Mouse (Mus musculus) liver, embryonic 11.5 days (tissue): ENCODE measurements around the gene Slc39a1. TPM values are rescaled to one million over a fixed set of nuclear protein-coding genes. Genes with fewer than 3 reads are reported as not detected.

Experiments
- ATAC-seq: fragments of 200-750 bp; cut with Nextera tagmentation; replicated peaks from 2 replicates; pipeline ENCODE4 v1.8.0; 2017; ENCODE audit warnings: moderate number of reproducible peaks, mild to moderate bottlenecking, moderate TSS enrichment, moderate library complexity; ENCODE audit not compliant: low FRiP score
- DNase-seq: peaks from one replicate; pipeline ENCODE4 v3.0.0-alpha.2; 2017; ENCODE audit warnings: low spot score
- H3K27ac ChIP-seq: fragments of 300-500 bp; sonication (generic); 2 replicates; pipeline ENCODE4 v1.5.1; 2014; ENCODE audit warnings: mild to moderate bottlenecking, low read depth, low read length, control low read depth
- H3K27me3 ChIP-seq: fragments of 300-500 bp; sonication (generic); replicated peaks from 2 replicates; pipeline ENCODE4 v1.6.1; 2014; ENCODE audit warnings: low read length, mixed read lengths; ENCODE audit not compliant: control insufficient read depth, insufficient read depth
- H3K36me3 ChIP-seq: fragments of 300-500 bp; sonication (generic); 2 replicates; pipeline ENCODE4 v1.6.1; 2014; ENCODE audit warnings: mild to moderate bottlenecking, low read length, moderate library complexity, mixed read lengths; ENCODE audit not compliant: control insufficient read depth, insufficient read depth
- H3K4me1 ChIP-seq: fragments of 300-500 bp; sonication (generic); replicated peaks from 2 replicates; pipeline ENCODE4 v1.6.1; 2014; ENCODE audit warnings: low read length, mixed read lengths; ENCODE audit not compliant: control insufficient read depth, insufficient read depth
- H3K4me2 ChIP-seq: fragments of 300-500 bp; sonication (generic); 2 replicates; pipeline ENCODE4 v1.6.1; 2014; ENCODE audit warnings: mild to moderate bottlenecking, control low read depth, moderate library complexity
- H3K4me3 ChIP-seq: fragments of 300-500 bp; sonication (generic); 2 replicates; pipeline ENCODE4 v1.5.1; 2014; ENCODE audit warnings: low read depth, low read length, control low read depth
- H3K9ac ChIP-seq: fragments of 300-500 bp; sonication (generic); 2 replicates; pipeline ENCODE4 v1.6.1; 2014; ENCODE audit warnings: low read depth, low read length, control low read depth
- H3K9me3 ChIP-seq: fragments of 300-500 bp; sonication (generic); 2 replicates; pipeline ENCODE4 v1.6.1; 2016; ENCODE audit warnings: low read length, inconsistent platforms, mixed read lengths; ENCODE audit not compliant: control insufficient read depth
- WGBS: fragments of 180-500 bp; shearing (Covaris S2); extraction: QIAGEN DNeasy Blood & Tissue Kit; methylation state at CpG from one replicate; pipeline ENCODE4 v1.1.7; 2014; 5-methylcytosine and 5-hydroxymethylcytosine counted together
- polyA plus RNA-seq: library from polyadenylated mRNA; unstranded; fragments of >200 nt; fragmentation: Nextera tagmentation; extraction: Ambion mirVana; gene quantifications from 2 replicates; pipeline ENCODE4 v1.2.1, GENCODE M21; 2014

Gene Slc39a1
- polyA plus RNA-seq, 1 experiment from 2014 or later = 57.5 TPM

DNA sequence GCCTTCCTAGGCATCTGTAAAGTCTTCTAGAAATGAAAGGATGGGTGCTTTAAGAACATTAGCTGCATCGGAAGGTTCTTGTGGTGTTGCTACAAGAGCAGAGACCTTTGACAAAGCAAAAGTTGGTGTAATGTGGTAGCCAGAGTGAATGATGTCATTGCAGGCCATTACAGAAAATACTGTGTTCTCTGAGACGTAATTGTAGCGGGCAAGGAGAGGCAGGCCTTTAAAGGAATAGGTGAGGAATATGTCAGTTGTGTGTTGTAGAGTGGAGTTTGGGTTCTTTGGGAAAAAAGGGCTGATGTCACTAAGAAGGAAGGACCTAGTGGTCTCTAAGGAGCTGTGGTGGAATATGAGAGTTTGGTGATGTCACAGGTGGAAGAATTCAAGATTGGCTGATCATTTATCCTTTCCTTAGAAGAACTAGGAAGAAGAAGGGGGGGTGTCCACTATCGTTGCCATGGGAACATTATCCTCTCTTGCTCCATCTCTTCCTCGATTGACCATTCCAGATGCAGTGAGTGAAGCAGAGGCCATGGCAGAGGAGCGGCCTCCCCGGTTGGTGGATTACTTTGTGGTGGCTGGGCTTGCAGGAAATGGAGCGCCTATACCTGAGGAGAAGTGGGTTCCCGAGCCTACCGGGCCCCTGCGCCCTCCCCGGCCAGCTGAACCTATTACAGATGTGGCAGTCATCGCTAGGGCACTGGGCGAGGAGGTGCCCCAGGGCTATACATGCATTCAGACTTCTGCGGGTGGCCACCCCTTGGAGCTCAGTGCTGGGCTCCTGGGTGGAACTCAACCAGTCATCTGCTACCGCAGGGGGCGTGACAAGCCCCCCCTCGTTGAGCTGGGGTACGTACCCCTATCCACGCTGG lies 19.2 kb downstream of the Slc39a1 start:
- no peaks in the 10 kb centered on the region for H3K27me3 ChIP-seq
- H3K9me3 ChIP-seq = no peaks in the 10 kb centered on the region
- H3K4me1 ChIP-seq = peaks cover 25% of the 10 kb centered on the region
- no peak for DNase-seq
- peak overlapping the region; percentile 74 for H3K4me3 ChIP-seq
- H3K4me2 ChIP-seq = peak overlapping the region; percentile 96
- H3K27ac ChIP-seq = peak overlapping the region; percentile 94
- ATAC-seq = no peak
- H3K36me3 ChIP-seq = peaks cover 11% of the 10 kb centered on the region
- WGBS = 88% methylated on average over 20 of the region's 20 CpGs
- H3K9ac ChIP-seq = peak overlapping the region; percentile 91

DNA sequence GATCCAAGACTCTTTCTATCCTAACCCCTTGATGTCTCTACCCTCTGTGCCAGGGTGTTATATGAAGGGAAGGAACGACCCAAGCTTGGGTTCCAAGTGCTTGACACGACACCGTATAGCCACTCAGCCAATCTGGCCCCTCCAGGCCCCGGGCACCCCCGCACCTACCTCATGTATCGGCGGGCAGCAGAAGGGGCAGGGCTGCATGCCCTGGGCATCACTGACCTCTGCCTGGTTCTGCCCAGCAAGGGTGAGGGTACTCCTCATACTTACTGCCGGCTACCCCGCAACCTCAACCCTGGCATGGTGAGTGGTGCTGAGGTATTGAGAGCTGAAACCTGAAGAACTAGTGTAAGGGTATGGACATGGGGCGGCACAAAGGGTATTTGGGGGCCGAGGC lies 20.2 kb downstream of the Slc39a1 start:
- H3K36me3 ChIP-seq = peaks cover 12% of the 10 kb centered on the region
- no peak overlapping the region for H3K4me2 ChIP-seq
- WGBS = 95% methylated on average over 11 of the region's 11 CpGs
- no peak overlapping the region for H3K9ac ChIP-seq
- peaks cover 25% of the 10 kb centered on the region for H3K4me1 ChIP-seq
- no peak for ATAC-seq
- no peaks in the 10 kb centered on the region for H3K9me3 ChIP-seq
- no peak overlapping the region for H3K27ac ChIP-seq
- no peak overlapping the region for H3K4me3 ChIP-seq
- no peak for DNase-seq
- H3K27me3 ChIP-seq = no peaks in the 10 kb centered on the region

DNA sequence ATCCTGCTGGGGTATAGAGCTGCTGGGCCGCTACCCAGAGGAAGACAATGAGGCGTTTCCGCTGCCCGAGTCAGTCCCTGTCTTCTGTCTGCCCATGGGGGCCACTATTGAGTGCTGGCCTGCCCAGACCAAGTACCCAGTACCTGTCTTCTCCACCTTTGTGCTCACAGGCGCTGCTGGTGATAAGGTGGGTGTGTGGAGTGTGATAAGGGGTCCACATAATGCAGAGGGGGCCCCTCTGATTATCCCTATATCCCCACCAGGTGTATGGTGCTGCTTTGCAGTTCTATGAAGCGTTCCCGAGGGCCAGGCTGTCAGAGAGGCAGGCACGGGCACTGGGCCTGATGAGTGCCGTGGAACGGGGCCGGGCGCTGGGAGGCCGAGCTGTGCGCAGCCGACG lies 21.0 kb downstream of the Slc39a1 start:
- ATAC-seq (no peak), DNase-seq (no peak)
- peaks cover 25% of the 10 kb centered on the region for H3K4me1 ChIP-seq
- 91% methylated on average over 16 of the region's 16 CpGs for WGBS
- no peak overlapping the region for H3K4me2 ChIP-seq
- H3K9ac ChIP-seq = no peak overlapping the region
- H3K27ac ChIP-seq = no peak overlapping the region
- peaks cover 10% of the 10 kb centered on the region for H3K36me3 ChIP-seq
- H3K4me3 ChIP-seq = no peak overlapping the region
- no peaks in the 10 kb centered on the region for H3K9me3 ChIP-seq
- H3K27me3 ChIP-seq = no peaks in the 10 kb centered on the region

DNA sequence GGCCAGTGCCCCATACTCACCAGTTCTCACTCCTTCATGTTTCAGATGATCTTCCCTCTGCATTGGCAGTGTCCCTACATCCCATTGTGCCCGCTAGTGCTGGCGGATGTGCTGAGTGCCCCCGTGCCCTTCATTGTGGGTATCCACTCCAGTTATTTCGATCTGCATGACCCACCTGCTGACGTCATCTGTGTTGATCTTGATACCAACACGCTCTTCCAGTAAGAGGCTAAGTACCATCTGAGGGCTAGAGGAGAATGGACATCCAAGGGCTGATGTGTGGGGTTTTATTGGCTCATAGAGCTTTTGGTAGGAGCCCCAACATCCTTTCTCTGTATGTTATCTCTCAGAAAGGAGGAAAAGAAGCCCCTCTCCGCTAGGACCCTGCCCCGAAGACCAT lies 22.8 kb downstream of the Slc39a1 start:
- 96% methylated on average over 8 of the region's 8 CpGs for WGBS
- DNase-seq (no peak), ATAC-seq (no peak)
- Histone ChIP-seq H3K27ac (no peak overlapping the region), H3K4me3 (no peak overlapping the region), H3K9me3 (no peaks in the 10 kb centered on the region), H3K36me3 (peaks cover 10% of the 10 kb centered on the region), H3K4me1 (peaks cover 19% of the 10 kb centered on the region), H3K27me3 (no peaks in the 10 kb centered on the region), H3K9ac (no peak overlapping the region), H3K4me2 (no peak overlapping the region)

DNA sequence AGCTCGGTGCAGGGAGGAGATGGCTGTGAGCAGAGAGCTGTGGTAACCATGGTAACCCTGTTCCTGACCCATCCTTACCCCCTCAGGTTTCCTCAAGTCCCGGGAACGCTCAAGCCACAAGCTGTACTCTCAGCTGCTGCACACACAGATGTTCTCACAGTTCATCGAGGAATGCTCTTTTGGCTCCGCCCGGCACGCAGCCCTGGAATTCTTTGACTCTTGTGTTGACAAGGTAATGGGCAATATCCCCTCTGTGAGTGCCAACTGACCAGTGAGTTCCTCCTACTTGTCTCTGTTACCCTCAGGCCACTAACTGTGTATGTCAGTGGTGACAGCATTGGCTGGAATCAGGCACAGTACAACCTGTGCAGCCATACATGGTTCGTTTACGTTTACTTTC lies 24.2 kb downstream of the Slc39a1 start:
- H3K36me3 ChIP-seq = peaks cover 10% of the 10 kb centered on the region
- no peaks in the 10 kb centered on the region for H3K27me3 ChIP-seq
- 83% methylated on average over 9 of the region's 9 CpGs for WGBS
- H3K4me1 ChIP-seq = peaks cover 8% of the 10 kb centered on the region; the same call in 1 of the 2 replicates
- H3K4me2 ChIP-seq = no peak overlapping the region
- no peak overlapping the region for H3K9ac ChIP-seq
- H3K27ac ChIP-seq = no peak overlapping the region
- DNase-seq = no peak
- no peaks in the 10 kb centered on the region for H3K9me3 ChIP-seq
- ATAC-seq = no peak
- no peak overlapping the region for H3K4me3 ChIP-seq

DNA sequence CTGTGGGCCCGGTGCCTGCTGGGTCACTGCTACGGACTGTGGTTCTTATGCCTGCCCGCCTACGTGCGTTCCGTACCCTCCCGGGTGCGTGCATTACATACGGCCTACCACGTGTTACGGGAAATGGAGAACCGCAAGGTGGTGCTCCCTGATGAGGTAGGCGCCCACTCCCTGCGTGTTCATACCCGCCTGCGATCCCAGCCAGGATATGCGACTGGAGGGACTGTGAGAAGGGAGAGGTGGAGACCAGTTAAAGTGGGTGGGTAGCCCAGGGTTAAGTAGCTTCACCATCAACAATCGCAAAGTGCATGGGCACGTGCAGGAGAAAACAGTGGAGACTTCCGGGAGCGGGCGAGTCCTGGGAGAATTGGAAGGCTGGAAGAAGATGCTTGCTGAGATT lies 25.9 kb downstream of the Slc39a1 start:
- DNase-seq (no peak), ATAC-seq (no peak)
- Histone ChIP-seq H3K9ac (no peak overlapping the region), H3K27ac (no peak overlapping the region), H3K36me3 (peaks cover 13% of the 10 kb centered on the region), H3K4me1 (peaks cover 3% of the 10 kb centered on the region), H3K4me3 (no peak overlapping the region), H3K4me2 (no peak overlapping the region), H3K9me3 (no peaks in the 10 kb centered on the region), H3K27me3 (no peaks in the 10 kb centered on the region)
- 94% methylated on average over 22 of the region's 22 CpGs for WGBS

DNA sequence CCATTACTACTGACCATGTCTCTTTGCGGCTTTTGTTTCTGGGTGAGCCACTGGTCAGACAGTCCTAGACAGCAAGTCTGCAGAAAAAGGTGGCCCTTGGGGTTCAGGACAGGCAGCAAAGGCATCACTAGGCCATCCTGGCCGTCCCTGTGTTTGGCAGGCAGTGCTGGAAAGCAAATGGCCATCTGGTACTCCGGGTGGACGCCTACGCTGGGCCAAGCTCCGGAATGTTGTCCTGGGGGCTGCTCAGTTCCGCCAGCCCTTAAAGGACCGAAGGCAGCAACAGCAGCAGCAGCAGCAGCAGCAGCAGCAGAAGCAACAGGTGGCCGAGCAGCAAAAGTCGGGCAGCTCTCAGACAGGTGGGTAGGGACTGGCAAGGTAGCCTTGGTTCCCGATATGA lies 27.3 kb downstream of the Slc39a1 start:
- H3K36me3 ChIP-seq = peaks cover 22% of the 10 kb centered on the region
- H3K9me3 ChIP-seq = no peaks in the 10 kb centered on the region
- H3K4me3 ChIP-seq = no peak overlapping the region
- no peak overlapping the region for H3K9ac ChIP-seq
- H3K4me1 ChIP-seq = no peaks in the 10 kb centered on the region; the same call in 1 of the 2 replicates
- H3K4me2 ChIP-seq = no peak overlapping the region
- WGBS = 92% methylated on average over 11 of the region's 11 CpGs
- H3K27ac ChIP-seq = no peak overlapping the region
- H3K27me3 ChIP-seq = no peaks in the 10 kb centered on the region
- ATAC-seq = no peak
- DNase-seq = no peak

DNA sequence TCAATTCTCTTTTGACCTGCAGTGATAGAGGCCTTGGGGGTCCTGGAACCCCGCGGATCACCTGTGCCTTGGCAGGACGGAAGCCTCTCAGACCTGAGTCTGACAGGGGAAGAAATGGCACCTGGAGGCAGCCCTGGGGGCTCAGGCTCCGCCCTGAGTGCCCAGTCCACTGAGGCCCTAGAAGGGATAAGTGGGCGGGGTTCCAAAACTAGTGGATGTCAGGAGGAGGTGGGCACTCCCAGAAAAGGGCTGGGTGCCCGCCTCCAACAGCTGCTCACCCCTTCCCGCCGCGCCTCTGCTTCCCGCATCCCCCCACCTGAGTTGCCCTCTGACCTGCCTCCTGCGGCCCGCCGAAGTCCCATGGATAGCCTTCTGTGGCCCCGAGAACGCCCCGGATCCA lies 28.9 kb downstream of the Slc39a1 start:
- ATAC-seq = no peak
- Histone ChIP-seq H3K36me3 (peaks cover 19% of the 10 kb centered on the region), H3K4me2 (peak overlapping the region; percentile 2; the same call in 1 of the 2 replicates), H3K27me3 (no peaks in the 10 kb centered on the region), H3K4me1 (no peaks in the 10 kb centered on the region; the same call in 1 of the 2 replicates), H3K4me3 (no peak overlapping the region), H3K9ac (no peak overlapping the region), H3K27ac (no peak overlapping the region), H3K9me3 (no peaks in the 10 kb centered on the region)
- WGBS = 57% methylated on average over 16 of the region's 16 CpGs
- DNase-seq = no peak

DNA sequence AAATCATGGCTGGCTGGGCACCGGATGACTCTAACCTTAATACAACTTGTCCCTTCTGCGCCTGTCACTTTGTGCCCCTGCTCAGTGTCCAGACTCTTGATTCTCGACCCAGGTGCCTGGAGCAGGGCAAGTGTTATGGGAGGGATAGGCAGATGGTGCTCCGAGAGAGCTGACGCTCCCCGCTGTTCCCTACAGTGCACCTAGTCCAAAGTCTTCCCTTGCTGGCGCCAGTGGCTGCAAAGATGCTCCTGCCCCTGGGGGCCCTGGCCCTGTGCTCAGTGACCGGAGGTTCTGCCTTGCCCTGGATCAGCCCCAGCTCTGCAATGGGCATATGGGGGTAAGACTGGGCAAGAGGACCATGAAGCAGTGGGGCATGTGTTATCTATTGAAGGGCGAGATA lies 29.8 kb downstream of the Slc39a1 start:
- WGBS = 84% methylated on average over 9 of the region's 9 CpGs
- H3K9me3 ChIP-seq = no peaks in the 10 kb centered on the region
- DNase-seq = no peak
- no peak for ATAC-seq
- no peaks in the 10 kb centered on the region; the same call in 1 of the 2 replicates for H3K4me1 ChIP-seq
- H3K36me3 ChIP-seq = peaks cover 12% of the 10 kb centered on the region; the same call in 1 of the 2 replicates
- no peak overlapping the region for H3K27ac ChIP-seq
- H3K4me3 ChIP-seq = no peak overlapping the region
- no peak overlapping the region for H3K9ac ChIP-seq
- no peaks in the 10 kb centered on the region for H3K27me3 ChIP-seq
- H3K4me2 ChIP-seq = no peak overlapping the region
